Mouse (Mus musculus): ENCODE measurements around the gene Lck.

Gene Lck

DNA sequence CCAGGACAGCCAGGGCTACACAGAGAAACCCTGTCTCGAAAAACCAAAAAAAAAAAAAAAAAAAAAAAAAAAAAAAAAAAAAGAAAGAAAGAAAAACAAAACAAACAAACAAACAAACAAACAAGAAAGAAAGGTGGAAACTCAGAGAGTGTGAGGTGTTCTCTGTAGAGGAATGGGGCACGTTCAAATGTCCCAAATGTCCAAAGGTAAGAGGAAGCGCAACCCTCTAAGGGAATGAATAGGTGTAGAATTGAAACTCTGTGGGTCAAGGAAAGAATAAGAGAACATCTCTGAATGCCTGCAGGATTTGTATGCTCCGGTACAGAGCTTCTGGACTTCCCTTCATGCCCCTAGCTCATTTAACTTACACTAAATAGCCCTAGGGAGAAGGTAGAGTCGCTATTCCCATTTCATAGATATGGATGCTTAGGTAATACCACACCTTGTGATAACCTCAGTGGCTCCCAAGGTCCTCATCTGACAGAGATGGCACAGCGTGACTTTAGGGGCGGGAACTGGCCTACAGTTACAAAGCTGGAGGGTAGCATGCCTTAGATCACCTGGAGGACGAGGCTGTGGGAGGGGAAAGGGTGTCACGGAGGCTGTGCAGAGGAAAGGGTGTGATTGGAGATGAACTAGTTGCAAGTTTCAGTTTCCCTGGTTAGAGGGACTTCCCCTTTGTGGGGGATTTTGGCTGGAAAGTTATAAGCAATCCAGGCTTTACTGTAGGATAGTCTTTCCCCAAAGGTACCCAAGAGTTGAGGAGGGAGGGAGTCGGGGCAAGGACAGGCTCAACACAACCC, 65.8 kb downstream of the Lck start:
- no peak for DNase-seq

GRCm38 (mm10) chr4:129505511-129505910, 67.9 kb downstream of the Lck start:
- no peak for DNase-seq

- DNase-seq: peak; percentile 31 to 45
Measured at GRCm38 (mm10) chr4:129502901-129503444, 70.5 kb downstream of the Lck start.

- no peak for DNase-seq
Measured at GRCm38 (mm10) chr4:129502327-129502888, 71.0 kb downstream of the Lck start.

DNA sequence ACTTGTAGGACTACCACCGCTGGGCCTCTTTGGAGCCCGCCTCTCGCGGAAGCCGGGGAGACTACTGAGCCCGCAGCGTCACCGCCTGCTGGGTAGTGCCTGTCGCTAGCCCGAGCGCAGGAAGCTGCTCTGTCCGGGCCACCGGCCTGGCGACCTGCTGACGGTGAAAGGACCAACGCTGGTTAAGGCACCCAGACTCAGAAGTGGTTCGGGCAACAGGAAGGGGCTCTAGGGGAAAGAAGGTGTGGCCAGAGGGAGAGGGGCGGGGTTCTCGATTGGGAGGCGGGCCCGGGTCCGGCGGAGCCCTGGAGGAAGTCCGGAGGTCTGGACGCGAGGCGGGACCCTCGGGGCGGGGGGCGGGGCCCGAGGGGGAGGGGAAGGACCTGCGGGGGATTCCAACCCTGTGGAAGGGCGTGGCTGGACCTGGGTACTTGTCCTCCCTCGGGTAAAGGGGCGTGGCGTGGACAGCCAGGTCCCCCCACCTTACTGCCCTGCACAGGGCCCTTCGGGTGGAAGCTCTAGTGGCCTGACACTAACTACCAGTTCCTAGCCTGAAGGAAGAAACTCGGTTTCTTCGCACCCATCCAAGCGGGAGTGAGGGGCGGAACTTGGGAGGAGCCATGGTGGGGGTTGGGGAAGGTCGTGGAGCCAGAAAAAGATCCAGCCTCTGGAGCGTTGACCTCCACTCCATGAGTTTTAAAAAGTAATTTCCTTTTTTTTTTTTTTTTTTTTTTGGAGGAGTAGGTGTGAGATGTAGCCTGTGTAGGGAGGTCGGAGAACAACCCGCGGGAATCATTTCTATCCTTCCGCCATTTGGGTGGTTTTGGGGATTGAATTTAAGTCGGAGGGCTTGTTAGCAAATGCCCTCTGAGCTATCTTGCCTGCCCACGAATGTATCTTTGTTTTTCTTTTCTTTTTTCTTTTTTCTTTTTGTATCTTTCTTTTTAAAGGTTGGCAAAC, 72.6 kb downstream of the Lck start:
- peak; percentile 50 to 56 for DNase-seq

- DNase-seq: no peak
Measured at GRCm38 (mm10) chr4:129500017-129500416, 73.4 kb downstream of the Lck start.

DNA sequence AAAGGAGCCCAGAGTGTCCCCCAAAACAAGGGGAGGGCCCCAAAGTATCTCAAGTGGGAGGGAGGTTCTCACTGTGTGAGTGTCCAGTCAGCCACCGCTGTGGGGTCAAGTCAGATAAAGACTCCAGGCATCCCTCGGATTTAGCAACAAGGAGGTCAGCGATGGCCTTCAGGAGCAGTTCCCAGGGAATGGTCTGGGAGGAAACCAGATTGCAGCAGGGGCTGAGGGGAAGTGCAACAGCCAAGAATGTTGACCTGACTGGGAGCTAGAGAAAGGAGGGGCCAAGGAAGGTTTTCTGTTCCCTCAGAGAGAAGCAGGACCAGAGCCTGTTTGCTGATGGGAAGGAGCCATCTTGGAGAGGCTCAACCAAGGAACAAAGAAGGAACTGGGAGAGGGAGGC, 74.5 kb downstream of the Lck start:
- DNase-seq: no peak
